Mouse (Mus musculus) frontal cortex, postnatal 36 days (tissue): ENCODE data around the gene Spata13.

Experiments used
- DNase-seq, 2 experiments: peaks; one replicate each; pipeline ENCODE4 v3.0.0; 2022; ENCODE audit warnings: low spot score in 2 of 2

Spata13 gene

DNA sequence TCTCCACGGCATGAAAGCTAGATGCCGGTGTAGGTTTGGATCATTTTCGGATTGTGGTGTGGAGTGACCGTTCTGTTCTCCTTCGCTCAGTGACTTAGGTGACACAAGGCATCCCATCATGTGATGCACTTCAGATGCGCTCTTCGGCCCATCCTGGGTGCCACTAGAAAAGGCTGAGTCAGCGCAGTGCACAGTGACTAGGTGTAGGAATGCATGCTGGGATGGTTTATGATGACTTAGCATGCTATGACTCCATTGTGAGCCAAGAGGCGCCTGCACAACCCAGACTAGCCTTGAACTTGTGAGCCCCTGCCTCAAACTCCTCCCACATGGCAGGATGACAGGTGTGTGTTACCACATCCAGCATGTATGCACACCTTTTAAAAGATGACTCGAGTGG lies 112.3 kb downstream of the Spata13 start:
- no peak for DNase-seq

DNA sequence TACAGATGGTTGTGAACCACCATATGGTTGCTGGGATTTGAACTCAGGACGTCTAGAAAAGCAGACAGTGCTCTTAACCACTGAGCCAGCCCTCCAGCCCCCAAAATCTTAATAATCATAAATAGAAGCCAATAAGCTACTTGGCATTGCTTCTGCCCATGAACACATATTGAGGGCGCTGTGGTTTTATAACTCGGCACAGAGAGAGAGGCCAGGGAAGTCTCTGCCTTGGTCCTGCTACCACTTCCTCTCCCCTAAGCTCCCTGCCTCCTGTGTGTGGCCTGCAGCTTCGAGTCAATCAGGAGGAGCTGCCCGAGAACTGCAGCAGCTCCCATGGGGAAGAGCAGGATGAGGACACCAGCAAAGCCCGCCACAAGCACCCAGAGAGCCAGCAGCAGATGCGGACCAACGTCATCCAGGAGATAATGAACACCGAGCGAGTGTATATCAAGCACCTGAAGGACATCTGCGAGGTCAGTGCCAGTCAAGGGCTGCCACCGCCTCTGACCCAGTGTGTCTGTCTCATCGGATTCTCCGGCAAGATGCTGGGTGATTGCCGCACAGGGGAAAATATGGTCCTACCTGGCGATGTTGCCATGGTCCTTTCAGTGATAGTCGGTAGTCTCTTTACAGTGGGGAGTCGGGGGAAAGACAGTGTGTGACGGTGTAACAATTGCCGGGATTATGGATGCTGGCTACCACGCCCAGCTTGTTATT lies 113.5 kb downstream of the Spata13 start:
- DNase-seq, result no peak

DNA sequence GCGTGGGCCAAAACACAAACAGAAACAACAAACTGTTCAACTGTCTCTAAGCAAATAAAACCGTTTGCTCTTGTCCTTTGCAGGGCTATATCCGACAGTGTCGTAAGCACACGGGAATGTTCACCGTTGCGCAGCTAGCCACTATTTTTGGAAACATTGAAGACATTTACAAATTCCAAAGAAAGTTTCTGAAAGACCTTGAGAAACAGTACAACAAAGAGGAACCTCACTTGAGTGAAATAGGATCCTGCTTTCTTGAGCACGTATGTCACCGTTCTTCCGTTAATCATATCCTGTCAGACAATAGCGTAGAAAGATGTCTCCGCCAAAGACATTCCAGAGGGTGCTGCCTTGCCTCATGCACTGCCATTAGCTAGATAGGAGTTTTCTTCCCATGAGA lies 116.1 kb downstream of the Spata13 start:
- no peak for DNase-seq

GRCm38 (mm10) chr14:60751581-60751980 lies 117.8 kb downstream of the Spata13 start:
- no peak for DNase-seq

DNA sequence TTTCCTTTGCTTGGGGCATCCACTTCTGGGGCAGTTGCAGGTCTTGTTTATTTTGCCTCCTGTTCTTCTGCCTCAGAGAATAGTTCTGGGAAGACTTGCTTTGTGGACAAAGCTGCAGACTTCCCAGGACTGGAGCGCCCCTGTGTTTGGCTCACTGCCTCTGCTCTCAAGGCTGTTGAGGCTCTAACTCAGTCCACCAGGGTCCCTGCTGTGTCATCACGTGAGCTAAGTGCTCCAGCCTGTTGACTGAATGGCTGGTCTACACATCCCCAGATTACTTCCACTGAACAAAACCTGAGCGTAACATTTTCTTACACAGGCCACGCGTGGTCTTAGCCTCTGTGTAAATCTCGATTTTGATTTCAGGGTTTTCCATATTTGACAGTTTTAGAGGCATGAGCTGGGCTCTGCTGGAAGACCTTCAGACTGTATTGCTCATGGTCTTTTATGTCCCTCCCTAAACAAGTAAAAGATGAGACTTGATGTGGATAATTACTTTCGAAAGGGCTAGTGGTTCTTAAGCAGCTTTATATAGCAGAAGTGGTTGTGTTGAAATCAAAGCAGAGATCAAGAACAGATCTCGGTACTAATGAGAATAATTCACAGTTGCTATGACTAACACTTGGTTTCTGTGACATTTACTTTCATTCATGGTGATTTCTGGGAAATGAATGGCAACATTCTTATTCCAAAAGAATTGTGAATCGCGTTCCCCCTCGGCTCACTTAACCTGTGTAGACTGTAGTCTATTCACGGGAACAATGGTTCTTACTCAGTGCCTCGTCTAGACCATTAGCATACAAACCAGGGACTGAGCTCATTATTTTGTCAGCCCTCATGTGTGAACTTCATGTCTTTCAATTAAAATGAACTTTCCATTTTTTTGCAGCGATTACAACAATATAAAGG lies 119.3 kb downstream of the Spata13 start:
- no peak for DNase-seq

DNA sequence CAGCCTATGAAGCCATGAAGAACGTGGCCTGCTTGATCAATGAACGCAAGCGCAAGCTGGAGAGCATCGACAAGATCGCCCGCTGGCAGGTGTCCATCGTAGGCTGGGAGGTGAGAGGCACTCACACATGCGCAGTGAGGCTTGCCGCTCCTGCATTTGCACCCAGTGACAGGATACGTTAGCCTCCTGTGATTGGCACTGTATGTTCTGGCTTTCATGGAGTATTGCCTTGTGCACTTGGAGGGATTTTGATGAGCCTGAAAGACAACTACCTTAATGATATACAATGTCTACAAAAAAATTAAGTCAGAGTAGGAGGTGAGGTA lies 120.0 kb downstream of the Spata13 start:
- no peak for DNase-seq

- DNase-seq, result no peak
These were observed 120.9 kb downstream of the Spata13 start for GRCm38 (mm10) chr14:60754656-60755055.

- no peak for DNase-seq
These were observed 122.5 kb downstream of the Spata13 start for GRCm38 (mm10) chr14:60756271-60756670.

DNA sequence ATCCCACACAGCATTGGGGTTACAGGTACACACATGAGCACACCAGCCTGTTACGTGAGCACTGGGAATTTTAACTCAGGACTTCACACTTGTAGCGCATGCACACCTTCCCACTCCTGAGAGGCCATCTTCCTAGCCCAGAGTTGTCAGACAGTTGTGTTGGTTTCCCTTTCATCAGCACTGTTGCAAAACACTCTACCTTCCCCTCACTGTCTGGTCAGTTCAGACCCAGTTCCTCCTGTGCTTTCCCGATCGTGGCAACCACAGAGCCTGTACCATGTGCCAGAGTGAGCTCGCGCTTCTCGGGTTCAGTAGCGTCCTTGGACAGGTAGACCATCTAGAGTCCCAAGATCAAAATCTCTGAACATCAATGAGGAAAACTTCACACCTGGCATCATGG lies 123.5 kb downstream of the Spata13 start:
- DNase-seq, result no peak

GRCm38 (mm10) chr14:60757722-60758121 lies 123.9 kb downstream of the Spata13 start:
- DNase-seq, result no peak

DNA sequence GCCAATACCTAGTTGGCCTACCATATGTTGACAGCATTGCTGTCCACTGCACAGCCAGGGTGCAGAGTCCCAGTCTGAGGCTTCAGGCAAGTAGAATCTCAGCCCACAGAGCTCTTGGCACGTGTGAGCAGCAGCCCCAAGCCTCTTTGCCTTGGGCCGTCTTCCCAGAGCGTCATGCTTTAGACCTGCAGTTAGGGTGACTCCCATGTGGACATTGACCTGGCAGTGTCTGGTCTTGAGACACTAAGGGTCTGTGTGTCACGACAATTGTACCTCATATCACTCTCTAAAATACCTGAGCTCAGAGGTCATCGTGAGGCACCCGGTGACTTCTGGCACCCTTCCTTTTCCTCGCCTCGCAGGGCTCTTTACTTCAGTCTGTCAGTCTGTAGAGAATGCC lies 125.3 kb downstream of the Spata13 start:
- no peak for DNase-seq

- DNase-seq, result no peak
These were observed 128.0 kb downstream of the Spata13 start for GRCm38 (mm10) chr14:60761801-60762200.

DNA sequence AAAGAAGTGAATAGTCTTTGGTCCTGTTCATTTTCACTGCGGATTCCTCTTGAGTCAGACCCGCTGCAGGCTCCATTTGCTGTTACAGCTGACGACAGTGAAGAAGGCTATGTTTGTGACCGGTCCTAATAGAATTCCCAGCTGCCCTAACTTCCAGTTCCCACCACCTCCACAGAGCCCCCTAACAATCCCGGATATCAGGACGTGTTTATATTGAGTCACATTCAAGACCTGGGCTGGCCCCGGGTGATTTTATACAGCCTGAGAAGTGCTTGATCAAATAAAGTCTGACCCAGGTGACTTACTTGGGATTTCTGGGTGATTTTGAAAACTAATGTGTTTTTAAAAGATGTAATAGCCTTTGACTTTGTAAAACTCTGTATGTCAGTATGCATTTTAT lies 129.0 kb downstream of the Spata13 start:
- no peak for DNase-seq

DNA sequence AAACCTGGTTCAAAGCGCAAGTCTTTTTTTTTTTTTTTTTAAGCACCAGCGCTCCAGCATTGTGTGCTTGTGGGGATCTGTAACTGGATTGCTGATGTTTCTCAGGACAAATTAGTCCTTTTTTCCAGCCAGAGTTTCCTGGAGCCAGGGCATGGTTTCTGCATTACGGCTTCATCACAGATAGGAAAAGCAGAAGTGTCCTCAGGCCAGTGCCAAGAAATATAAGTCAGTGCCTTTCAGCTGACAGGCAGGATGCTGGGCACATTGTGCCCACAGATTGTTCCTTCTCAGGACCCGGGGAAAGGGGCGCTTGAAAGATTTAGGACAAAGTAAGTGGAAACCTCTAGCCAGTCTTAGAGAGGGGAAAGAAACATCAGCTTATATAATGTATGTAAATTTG lies 129.9 kb downstream of the Spata13 start:
- DNase-seq, result no peak

- DNase-seq, result no peak
These were observed 130.7 kb downstream of the Spata13 start for GRCm38 (mm10) chr14:60764526-60764925.

- DNase-seq, result no peak
These were observed 131.2 kb downstream of the Spata13 start for GRCm38 (mm10) chr14:60765025-60765424.

GRCm38 (mm10) chr14:60767884-60768283 lies 134.1 kb downstream of the Spata13 start, which contains the start of gene C1qtnf9:
Gene C1qtnf9, plus strand, starts transcription at chr14:60768134.
- no peak for DNase-seq

DNA sequence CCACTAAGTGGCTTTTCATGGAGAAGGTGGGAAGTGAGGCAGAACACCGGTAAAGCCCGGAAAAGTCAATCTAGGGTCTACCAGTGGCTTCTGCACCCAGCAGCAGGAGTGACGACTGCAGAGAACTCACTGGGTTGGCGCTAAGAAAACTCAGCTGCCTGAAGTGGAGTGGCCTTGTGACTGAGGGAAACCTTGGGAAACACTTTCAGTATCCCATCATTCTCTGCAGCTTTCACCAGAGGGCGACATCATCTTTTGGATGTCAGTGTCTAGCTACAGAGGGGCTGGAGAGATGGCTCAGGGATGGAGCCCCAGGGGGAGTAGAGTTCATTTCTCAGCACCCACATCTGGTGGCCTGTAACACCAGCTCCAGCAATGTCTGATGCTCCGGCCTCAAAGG lies 135.5 kb downstream of the Spata13 start:
- DNase-seq, result no peak

- DNase-seq, result no peak
These were observed 136.8 kb downstream of the Spata13 start for GRCm38 (mm10) chr14:60770594-60770993.

DNA sequence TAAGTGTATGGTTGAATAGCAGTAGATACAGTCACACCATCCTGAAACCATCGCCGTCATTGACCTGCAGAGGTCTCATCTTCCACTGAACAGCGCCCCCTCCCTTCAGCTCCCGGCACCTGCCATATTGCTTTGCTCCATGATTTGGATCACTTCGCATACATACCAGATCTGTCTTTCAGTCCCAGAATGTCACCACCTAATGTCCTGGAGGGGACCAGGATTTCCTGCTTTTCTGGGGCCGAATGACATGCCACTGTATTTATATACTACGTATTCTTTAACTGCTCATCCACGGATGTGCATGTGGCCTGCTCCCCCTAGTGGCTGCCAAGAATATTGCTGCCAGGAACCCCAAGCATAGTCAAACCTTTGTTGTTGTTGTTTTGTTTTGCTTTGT lies 137.3 kb downstream of the Spata13 start:
- peak; percentile 74 to 81 for DNase-seq

DNA sequence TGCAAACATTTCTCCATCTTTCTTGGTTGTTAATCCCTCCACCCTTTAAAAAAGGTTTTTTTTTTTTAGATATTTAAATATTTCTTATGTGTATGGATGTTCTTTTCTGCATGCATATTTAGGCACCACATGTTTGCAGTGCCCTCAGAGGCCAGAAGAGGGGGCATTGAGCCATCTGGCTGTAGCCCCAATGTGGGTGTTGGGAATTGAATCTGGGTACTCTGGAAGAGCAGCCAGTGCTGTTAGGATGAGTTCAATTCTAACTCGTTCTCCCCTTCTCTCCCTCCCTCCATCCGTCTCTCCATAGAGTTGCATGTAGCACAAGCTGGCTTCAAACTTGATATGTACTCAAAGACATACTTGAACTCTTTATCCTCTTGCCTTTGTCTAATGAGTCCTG lies 139.7 kb downstream of the Spata13 start:
- no peak for DNase-seq

GRCm38 (mm10) chr14:60776521-60776920 lies 142.7 kb downstream of the Spata13 start:
- no peak for DNase-seq

DNA sequence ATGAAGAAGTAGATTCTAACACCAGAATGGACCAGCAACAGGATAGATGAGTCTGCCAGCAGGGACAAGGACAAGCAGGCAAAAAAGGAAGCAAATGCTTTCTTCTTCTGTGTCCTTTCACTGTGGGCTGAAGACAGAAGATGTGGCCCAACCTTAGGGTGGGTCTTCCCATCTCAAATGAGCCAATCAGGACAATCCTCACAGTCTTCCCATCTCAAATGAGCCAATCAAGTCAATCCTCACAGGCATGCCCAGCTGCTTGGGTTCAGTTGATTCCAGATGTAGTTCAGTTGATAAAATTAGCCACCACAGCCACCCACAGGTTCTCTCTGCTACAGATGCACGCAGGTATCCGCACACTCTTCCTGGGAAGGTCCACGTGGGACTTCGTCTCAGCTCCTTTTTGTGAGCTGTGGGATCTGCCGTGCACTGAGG lies 143.7 kb downstream of the Spata13 start:
- no peak for DNase-seq
